Mouse (Mus musculus): ENCODE measurements around the gene Decr2. TPM values are rescaled to one million over a fixed set of nuclear protein-coding genes. Genes with fewer than 3 reads are reported as not detected.
"Not testable (repeated sequence)": the region's sequence is repeated elsewhere in the genome, so short reads cannot be mapped to it uniquely, and the experiment has no call there.

Gene Decr2
- polyA plus RNA-seq, 1 experiment from 2014 or later: 36.9 TPM

DNA sequence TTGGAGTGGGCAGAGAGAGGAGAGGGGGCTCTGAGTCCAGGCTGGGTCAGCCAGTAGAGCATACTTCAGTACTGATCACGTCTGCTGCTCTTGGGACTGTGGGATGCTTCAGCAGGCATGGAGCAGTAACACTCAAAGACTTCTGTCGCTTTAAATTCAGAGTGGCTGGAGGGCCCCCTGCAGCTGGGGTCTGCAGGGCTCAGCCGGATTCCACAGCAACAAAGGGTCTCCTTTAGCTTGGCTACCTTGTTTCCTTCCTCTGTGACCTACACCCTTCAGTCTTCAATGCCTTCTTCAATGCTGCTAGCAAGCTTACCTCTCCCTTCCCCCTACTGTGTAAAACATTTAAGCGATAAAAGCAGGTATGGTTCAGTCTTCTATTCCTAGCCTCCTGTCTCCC lies 20.9 kb upstream of the Decr2 start:
- 8% methylated on average over 4 of the region's 4 CpGs for WGBS
- Histone ChIP-seq H3K9ac (no peak overlapping the region), H3K4me1 (replicated peaks) (peaks cover 14% of the 10 kb centered on the region), H3K9me3 (replicated peaks) (no peaks in the 10 kb centered on the region), H3K36me3 (no peaks in the 10 kb centered on the region), H3K4me3 (no peak overlapping the region), H3K27ac (no peak overlapping the region), H3K4me2 (no peak overlapping the region), H3K27me3 (peaks cover 60% of the 10 kb centered on the region)
- no peak for ATAC-seq (replicated peaks; ENCODE audit: insufficient number of reproducible peaks, insufficient read depth, low FRiP score, low read depth)

DNA sequence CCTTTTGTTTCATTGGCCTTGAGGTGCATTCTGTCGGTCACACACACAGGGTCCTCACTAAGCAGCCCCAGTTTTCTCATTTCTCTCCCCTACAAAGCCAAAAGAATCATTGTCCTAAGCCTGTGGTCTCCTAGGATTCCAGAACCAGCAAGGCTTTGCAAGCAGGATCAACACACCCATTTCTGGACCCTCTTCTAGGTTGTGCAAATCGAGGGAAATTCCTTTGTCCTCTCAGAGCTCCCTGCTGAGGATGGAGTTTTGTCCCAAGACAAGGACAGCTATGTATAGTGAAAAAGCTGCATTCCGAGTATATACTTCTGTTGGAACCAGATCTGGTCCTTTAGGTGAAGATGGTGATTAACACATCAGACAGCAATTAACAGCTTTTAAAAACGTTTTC lies 20.0 kb upstream of the Decr2 start:
- ATAC-seq (replicated peaks; ENCODE audit: insufficient number of reproducible peaks, insufficient read depth, low FRiP score, low read depth): no peak
- Histone ChIP-seq H3K36me3 (no peaks in the 10 kb centered on the region), H3K27ac (no peak overlapping the region), H3K9ac (no peak overlapping the region), H3K4me1 (replicated peaks) (peaks cover 14% of the 10 kb centered on the region), H3K27me3 (peaks cover 52% of the 10 kb centered on the region), H3K4me2 (no peak overlapping the region), H3K9me3 (replicated peaks) (no peaks in the 10 kb centered on the region), H3K4me3 (no peak overlapping the region)
- WGBS: 38% methylated on average over 4 of the region's 4 CpGs

DNA sequence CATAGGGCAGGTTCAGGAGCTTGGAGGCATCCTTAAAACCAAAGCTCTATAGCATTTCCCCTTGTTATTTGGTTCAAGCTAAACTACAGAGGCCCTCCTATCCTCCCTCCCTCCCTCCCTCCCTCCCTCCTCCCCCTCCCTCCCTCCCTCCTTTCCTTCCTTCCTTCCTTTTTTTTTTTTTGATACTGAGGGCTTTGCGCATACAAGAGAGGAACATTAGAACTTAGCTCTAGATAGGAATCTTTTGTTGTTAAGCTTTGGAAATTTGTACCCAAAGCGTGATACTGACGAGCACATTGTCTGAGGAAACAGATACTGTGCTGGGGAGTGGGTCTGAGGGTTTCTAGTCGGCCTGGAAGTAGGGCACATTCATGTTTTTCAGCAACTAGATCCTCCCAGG lies 15.5 kb upstream of the Decr2 start:
- H3K4me2 ChIP-seq: no peak overlapping the region
- ATAC-seq (replicated peaks; ENCODE audit: insufficient number of reproducible peaks, insufficient read depth, low FRiP score, low read depth): no peak

DNA sequence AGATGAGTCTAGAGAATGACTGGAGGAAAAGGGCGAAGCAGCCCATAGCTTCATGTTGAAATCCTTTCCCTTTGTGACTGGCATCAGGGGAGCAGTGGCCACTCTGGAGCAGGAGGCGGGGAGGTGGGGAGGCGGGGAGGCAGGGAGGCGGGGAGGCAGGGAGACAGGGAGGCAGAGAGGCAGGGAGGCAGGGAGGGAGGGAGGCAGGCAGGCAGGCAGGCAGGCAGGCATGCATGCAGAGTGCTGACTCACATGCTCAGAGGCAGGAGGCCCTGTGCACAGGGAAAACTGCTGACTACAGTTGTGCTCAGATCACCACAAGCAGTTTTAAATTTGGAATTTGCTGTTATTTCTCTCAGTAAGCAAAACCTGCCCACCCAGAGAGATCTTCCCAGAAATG lies 11.3 kb upstream of the Decr2 start:
- Histone ChIP-seq H3K9ac (no peak overlapping the region), H3K4me1 (replicated peaks) (no peaks in the 10 kb centered on the region), H3K4me2 (no peak overlapping the region), H3K36me3 (no peaks in the 10 kb centered on the region), H3K27ac (no peak overlapping the region), H3K4me3 (no peak overlapping the region), H3K27me3 (no peaks in the 10 kb centered on the region), H3K9me3 (replicated peaks) (no peaks in the 10 kb centered on the region)
- 60% methylated on average over 2 of the region's 4 CpGs for WGBS
- ATAC-seq (replicated peaks; ENCODE audit: insufficient number of reproducible peaks, insufficient read depth, low FRiP score, low read depth): no peak

More for the DNA sequence above, 15.5 kb upstream of the Decr2 start:
- Histone ChIP-seq H3K4me1 (replicated peaks) (no peaks in the 10 kb centered on the region), H3K36me3 (no peaks in the 10 kb centered on the region), H3K4me3 (no peak overlapping the region), H3K27me3 (peaks cover 7% of the 10 kb centered on the region), H3K27ac (no peak overlapping the region), H3K9me3 (replicated peaks) (no peaks in the 10 kb centered on the region), H3K9ac (no peak overlapping the region)
- 46% methylated on average over 4 of the region's 4 CpGs for WGBS

DNA sequence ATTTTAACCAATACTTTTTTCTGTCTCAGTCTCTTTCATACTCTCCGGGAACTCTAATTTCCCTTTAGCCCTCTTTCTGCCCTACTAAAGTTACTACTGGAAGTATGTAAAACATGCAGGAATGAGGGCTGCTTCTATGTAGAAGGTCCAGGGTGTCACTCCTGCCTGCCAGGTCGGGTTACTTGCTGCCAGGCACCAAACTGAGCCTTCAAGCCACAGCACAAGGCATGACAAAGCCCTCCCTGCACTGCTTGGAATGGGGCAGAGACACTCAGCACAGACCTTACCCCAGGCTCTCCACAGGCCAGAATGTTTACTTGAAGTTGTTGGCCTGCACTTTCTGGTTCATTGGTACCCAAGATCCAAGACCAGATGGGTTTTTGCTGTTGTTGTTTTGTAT lies 10.0 kb upstream of the Decr2 start:
- Histone ChIP-seq H3K4me1 (replicated peaks) (peaks cover 5% of the 10 kb centered on the region), H3K9ac (no peak overlapping the region), H3K27ac (no peak overlapping the region), H3K36me3 (no peaks in the 10 kb centered on the region), H3K27me3 (no peaks in the 10 kb centered on the region), H3K4me2 (no peak overlapping the region), H3K9me3 (replicated peaks) (no peaks in the 10 kb centered on the region), H3K4me3 (no peak overlapping the region)
- ATAC-seq (replicated peaks; ENCODE audit: insufficient number of reproducible peaks, insufficient read depth, low FRiP score, low read depth): no peak
- 44% methylated on average over 2 of the region's 2 CpGs for WGBS

DNA sequence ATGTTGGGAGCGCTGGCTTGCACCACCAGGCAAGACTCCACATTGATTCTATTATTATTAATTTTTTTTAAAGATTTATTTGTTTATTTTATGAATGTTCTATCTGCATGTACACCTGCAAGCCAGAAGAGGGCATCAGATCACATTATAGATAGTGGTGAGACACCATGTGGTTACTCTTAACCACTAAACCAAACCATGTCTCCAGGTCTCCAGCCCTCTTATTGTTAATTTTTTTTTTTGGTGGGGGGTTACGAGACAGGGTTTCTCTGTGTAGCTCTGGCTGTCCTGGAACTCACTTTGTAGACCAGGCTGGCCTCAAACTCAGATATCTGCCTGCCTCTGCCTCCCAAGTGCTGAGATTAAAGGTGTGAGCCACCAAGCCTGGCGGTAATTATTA lies 9.2 kb upstream of the Decr2 start:
- not testable (repeated sequence) for H3K4me3 ChIP-seq; H3K4me2 ChIP-seq; H3K36me3 ChIP-seq; ATAC-seq (replicated peaks; ENCODE audit: insufficient number of reproducible peaks, insufficient read depth, low FRiP score, low read depth); H3K9me3 ChIP-seq (replicated peaks); H3K27ac ChIP-seq; H3K9ac ChIP-seq; H3K27me3 ChIP-seq
- WGBS: 74% methylated on average over 3 of the region's 3 CpGs
- H3K4me1 ChIP-seq (replicated peaks): peaks cover 12% of the 10 kb centered on the region

DNA sequence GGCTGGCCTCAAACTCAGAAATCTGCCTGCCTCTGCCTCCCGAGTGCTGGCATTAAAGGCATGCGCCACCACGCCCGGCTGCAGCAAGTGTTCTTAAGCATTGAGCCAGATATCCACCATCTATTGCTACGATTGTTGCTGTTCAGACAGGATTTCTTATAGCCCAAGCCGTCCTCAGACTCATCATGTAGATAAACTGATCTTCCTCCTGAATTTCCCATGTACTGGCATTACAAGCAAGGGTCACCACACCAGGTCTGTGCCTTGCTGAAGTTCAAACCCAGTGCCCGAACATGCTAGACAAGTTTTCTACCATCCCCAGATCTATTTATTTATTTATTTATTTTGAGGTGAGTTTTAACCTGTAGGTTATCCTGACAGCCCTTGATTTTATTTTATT lies 8.3 kb upstream of the Decr2 start:
- H3K9ac ChIP-seq: no peak overlapping the region
- WGBS: 91% methylated on average over 7 of the region's 7 CpGs
- H3K9me3 ChIP-seq (replicated peaks): no peaks in the 10 kb centered on the region
- no peak overlapping the region for H3K4me3 ChIP-seq
- no peak for ATAC-seq (replicated peaks; ENCODE audit: insufficient number of reproducible peaks, insufficient read depth, low FRiP score, low read depth)
- no peak overlapping the region for H3K27ac ChIP-seq
- no peaks in the 10 kb centered on the region for H3K36me3 ChIP-seq
- peaks cover 12% of the 10 kb centered on the region for H3K4me1 ChIP-seq (replicated peaks)
- H3K4me2 ChIP-seq: no peak overlapping the region
- no peaks in the 10 kb centered on the region for H3K27me3 ChIP-seq

DNA sequence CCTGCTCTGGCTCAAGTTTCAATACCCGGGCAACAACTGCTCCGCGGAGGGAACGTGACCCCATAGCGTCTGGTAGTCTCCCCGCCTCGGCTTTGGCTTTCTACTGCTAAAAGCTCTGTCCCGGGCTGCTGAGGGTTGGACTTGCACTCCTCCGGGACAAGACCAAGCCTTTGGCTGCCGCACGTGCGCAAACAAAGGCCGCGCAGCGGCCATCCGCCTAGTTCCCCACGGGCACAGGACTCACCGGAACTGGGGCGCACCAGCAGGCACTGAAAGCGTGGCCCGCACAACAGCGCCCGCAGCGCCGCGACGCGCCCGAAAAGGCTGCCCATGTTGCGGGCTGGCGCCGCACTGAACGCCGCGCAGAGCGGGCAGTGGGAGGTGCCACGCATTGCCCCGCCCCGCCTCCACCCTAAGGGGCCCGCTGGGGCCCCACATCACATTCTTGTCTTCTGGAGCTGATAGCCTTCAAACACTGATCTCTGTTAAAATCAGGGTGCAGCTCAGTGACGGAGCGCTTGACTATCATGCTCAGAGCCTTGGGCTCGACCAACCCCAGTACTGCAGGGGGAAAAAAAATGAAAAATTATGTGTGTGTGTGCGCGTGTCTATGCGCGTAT lies 5.1 kb upstream of the Decr2 start, which contains the start of gene Nme4:
Gene Nme4 (minus strand): TSS at position 482 of the 620 bp plus-strand sequence.
- no peaks in the 10 kb centered on the region for H3K27me3 ChIP-seq
- H3K4me2 ChIP-seq: peak within 1 kb of the TSS; percentile 95
- peaks cover 12% of the 10 kb centered on the region for H3K4me1 ChIP-seq (replicated peaks)
- H3K9ac ChIP-seq: peak within 1 kb of the TSS; percentile 79
- no peaks in the 10 kb centered on the region for H3K36me3 ChIP-seq
- H3K9me3 ChIP-seq (replicated peaks): no peaks in the 10 kb centered on the region
- WGBS: 3% methylated on average over 47 of the region's 47 CpGs
- 0 out of 2 replicates have a peak, but pooled peaks have one; percentile 61 for ATAC-seq (replicated peaks; ENCODE audit: insufficient number of reproducible peaks, insufficient read depth, low FRiP score, low read depth)
- H3K4me3 ChIP-seq: peak within 1 kb of the TSS; percentile 81
- H3K27ac ChIP-seq: peak within 1 kb of the TSS; percentile 69

DNA sequence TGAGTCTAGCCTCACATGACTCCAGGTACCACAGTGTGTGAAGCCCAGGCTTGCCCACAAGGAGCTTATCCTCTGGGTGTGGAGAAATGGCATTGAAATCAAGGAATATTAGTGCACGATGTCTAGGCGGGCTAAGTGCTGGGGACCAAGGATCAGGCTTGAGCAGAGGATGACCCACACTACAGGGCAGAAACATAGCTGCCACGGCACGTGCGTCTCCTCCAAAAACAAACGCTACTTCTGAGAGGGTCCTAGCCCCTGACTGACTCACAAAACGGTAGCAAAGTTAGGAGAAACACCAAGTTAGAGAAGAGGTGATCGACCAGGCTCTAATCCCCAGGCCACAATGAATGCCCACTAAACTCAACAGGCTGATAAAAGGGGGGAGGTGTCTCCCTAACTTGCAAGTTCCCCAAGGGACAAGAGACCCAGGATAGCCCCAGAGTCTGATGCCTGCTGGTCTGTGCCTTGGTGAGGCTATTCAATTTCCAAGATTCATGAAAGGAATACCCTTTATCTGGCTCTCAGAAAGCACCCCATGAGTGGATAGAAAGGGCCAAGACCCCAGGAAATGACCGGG lies 4.5 kb upstream of the Decr2 start:
- peak overlapping the region; percentile 95 for H3K4me2 ChIP-seq
- H3K27me3 ChIP-seq: no peaks in the 10 kb centered on the region
- peak overlapping the region; percentile 79 for H3K9ac ChIP-seq
- H3K36me3 ChIP-seq: no peaks in the 10 kb centered on the region
- ATAC-seq (replicated peaks; ENCODE audit: insufficient number of reproducible peaks, insufficient read depth, low FRiP score, low read depth): no peak
- H3K4me1 ChIP-seq (replicated peaks): peaks cover 12% of the 10 kb centered on the region
- H3K9me3 ChIP-seq (replicated peaks): no peaks in the 10 kb centered on the region
- H3K27ac ChIP-seq: no peak overlapping the region; the same call in 1 of the 2 replicates
- peak overlapping the region; percentile 81 for H3K4me3 ChIP-seq
- 41% methylated on average over 9 of the region's 9 CpGs for WGBS

DNA sequence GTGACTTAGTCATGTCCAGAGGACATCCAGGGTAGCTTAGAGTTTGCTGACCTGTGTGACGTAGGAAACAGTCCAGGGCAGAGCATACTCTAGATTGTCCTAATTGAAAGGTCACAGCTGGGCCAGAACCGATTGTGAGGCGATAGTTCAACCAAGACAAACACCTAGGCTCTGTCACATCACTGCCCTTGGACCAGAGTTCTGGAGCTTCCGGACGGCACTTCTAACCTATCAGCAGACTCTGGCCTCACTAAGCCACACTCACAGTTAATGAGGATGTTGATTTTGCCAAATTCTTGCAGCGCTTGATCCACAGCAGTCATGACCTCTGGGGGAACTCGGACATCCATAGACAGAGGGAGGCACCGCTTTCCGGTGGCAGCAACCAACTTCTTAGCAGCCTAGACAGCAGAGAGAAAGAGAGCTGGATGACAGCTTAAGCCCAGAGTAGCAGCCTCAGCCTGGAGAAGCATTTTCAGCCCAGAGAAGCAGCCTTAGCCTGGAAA lies 3.0 kb downstream of the Decr2 start:
- Histone ChIP-seq H3K27me3 (no peaks in the 10 kb centered on the region), H3K4me3 (no peak overlapping the region), H3K9ac (no peak overlapping the region), H3K4me2 (no peak overlapping the region), H3K36me3 (peaks cover 14% of the 10 kb centered on the region), H3K4me1 (replicated peaks) (peaks cover 6% of the 10 kb centered on the region), H3K27ac (no peak overlapping the region), H3K9me3 (replicated peaks) (no peaks in the 10 kb centered on the region)
- WGBS: 86% methylated on average over 9 of the region's 9 CpGs
- no peak for ATAC-seq (replicated peaks; ENCODE audit: insufficient number of reproducible peaks, insufficient read depth, low FRiP score, low read depth)

DNA sequence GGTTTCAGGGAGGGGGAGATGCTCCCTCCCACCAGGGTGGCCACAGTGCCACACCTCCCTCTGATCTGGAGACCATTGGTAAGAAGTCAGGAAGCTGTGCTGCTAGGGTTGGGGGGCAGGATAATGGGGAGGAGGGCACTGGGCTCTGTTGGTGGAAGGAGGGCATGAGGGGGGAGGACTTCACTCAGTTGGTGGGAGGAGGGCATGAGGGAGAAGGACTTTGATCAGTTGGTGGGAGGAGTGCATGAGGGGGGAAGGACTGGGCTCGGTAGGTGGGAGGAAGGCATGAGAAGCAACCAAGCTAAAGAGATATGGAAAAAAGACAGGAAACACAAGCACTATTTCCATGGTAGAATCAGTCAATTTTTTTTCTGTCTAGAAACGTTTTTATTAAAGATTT lies 9.3 kb downstream of the Decr2 start:
- no peak for ATAC-seq (replicated peaks; ENCODE audit: insufficient number of reproducible peaks, insufficient read depth, low FRiP score, low read depth)
- Histone ChIP-seq H3K9ac (no peak overlapping the region), H3K9me3 (replicated peaks) (no peaks in the 10 kb centered on the region), H3K27ac (no peak overlapping the region), H3K4me1 (replicated peaks) (no peaks in the 10 kb centered on the region), H3K27me3 (no peaks in the 10 kb centered on the region; the same call in 1 of the 2 replicates), H3K36me3 (peaks cover 13% of the 10 kb centered on the region), H3K4me3 (no peak overlapping the region), H3K4me2 (no peak overlapping the region)
- WGBS: 35% methylated on average over 2 of the region's 2 CpGs

DNA sequence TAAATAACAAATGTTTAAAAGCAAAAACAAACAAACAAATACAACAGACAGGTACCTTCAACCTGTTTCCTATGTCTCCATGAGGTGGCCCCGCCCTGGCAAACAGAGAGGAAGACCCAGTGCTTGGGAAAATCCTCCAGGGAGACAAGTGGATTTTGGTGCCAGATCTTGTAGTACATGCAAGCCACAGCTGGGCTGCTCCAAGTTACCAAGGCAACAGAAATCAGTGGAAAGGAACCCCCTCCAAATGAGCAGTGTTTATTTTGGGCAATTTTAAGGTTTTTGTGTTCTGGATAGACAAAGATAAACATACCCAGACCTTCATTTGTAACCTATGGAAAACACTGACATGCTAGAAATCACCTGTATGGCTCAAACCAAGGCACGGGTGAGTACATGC lies 11.3 kb downstream of the Decr2 start:
- Histone ChIP-seq H3K36me3 (peaks cover 6% of the 10 kb centered on the region; the same call in 1 of the 2 replicates), H3K4me1 (replicated peaks) (no peaks in the 10 kb centered on the region), H3K4me2 (no peak overlapping the region), H3K9me3 (replicated peaks) (no peaks in the 10 kb centered on the region), H3K27me3 (no peaks in the 10 kb centered on the region; the same call in 1 of the 2 replicates), H3K9ac (no peak overlapping the region), H3K27ac (no peak overlapping the region), H3K4me3 (no peak overlapping the region)
- 75% methylated on average over 2 of the region's 2 CpGs for WGBS
- no peak for ATAC-seq (replicated peaks; ENCODE audit: insufficient number of reproducible peaks, insufficient read depth, low FRiP score, low read depth)
